Mouse (Mus musculus): Measurements from ENCODE around the gene Rdh16. TPM values are rescaled to one million over a fixed set of nuclear protein-coding genes. Genes with fewer than 3 reads are reported as not detected.

Gene Rdh16
- polyA plus RNA-seq, 1 experiment: 1.6 TPM

Other genes with a start within 250 kb of the Rdh16 start
- 99.2 and 173 TPM in 2 replicates for gene Lrp1, start 180.0 kb upstream of the Rdh16 start, polyA plus RNA-seq (2012; rRNA removed)
- 73.8 and 92.7 TPM in 2 replicates for gene Stat6, start 158.2 kb upstream of the Rdh16 start, polyA plus RNA-seq (2012; rRNA removed)
- gene Nemp1, start 134.3 kb upstream of the Rdh16 start, polyA plus RNA-seq (2012; rRNA removed): 3.5 and 4.4 TPM in 2 replicates
- gene Nab2, start 132.6 kb upstream of the Rdh16 start, polyA plus RNA-seq (2012; rRNA removed): 35.9 and 41.2 TPM in 2 replicates
- gene Myo1a, start 96.0 kb upstream of the Rdh16 start, polyA plus RNA-seq (2012; rRNA removed): 0.15 and 0.22 TPM in 2 replicates
- gene Tac2, start 76.7 kb upstream of the Rdh16 start, polyA plus RNA-seq (2012; rRNA removed): 1.1 TPM in 2 replicates
- gene Zbtb39, start 61.6 kb upstream of the Rdh16 start, polyA plus RNA-seq (2012; rRNA removed): 8.8 and 11.6 TPM in 2 replicates
- 5.0 and 5.1 TPM in 2 replicates for gene Gpr182, start 49.4 kb upstream of the Rdh16 start, polyA plus RNA-seq (2012; rRNA removed)
- gene Rdh1, start 41.4 kb upstream of the Rdh16 start, polyA plus RNA-seq (2012; rRNA removed): 0.59 and 0.98 TPM in 2 replicates
- 1.1 and 1.3 TPM in 2 replicates for gene Rdh16f1, start 41.4 kb upstream of the Rdh16 start, polyA plus RNA-seq (2012; rRNA removed)
- 0.31 TPM in 1 of 2 replicates, not detected in the other for gene Rdh9, start 24.8 kb upstream of the Rdh16 start, polyA plus RNA-seq (2012; rRNA removed)
- not detected in 2 replicates for gene Rdh19, start 48.8 kb downstream of the Rdh16 start, polyA plus RNA-seq (2012; rRNA removed)
- 0.09 and 0.11 TPM in 2 replicates for gene Rdh16f2, start 65.3 kb downstream of the Rdh16 start, polyA plus RNA-seq (2012; rRNA removed)
- gene Rdh7, start 87.7 kb downstream of the Rdh16 start, polyA plus RNA-seq (2012; rRNA removed): 0.36 and 1.4 TPM in 2 replicates
- gene Sdr9c7, start 97.4 kb downstream of the Rdh16 start, polyA plus RNA-seq (2012; rRNA removed): 0.04 and 0.30 TPM in 2 replicates
- 0.53 TPM in 1 of 2 replicates, not detected in the other for gene Hsd17b6, start 206.5 kb downstream of the Rdh16 start, polyA plus RNA-seq (2012; rRNA removed)
- gene Prim1, start 214.0 kb downstream of the Rdh16 start, polyA plus RNA-seq (2012; rRNA removed): 3.0 and 3.3 TPM in 2 replicates
- gene Naca, start 234.4 kb downstream of the Rdh16 start, polyA plus RNA-seq (2012; rRNA removed): 200 and 240 TPM in 2 replicates